Mouse (Mus musculus): ENCODE results near the gene Cradd. TPM values are rescaled to one million over a fixed set of nuclear protein-coding genes. Genes with fewer than 3 reads are reported as not detected.

The Cradd gene
- polyA plus RNA-seq, 1 experiment from 2014 or later, result 7.6 TPM

Other genes starting within 250 kb of the Cradd start
- 33.9 and 40.8 TPM in 2 replicates for gene Socs2, start 93.0 kb upstream of the Cradd start, polyA plus RNA-seq (2015; fragmentation: Nextera tagmentation; extraction: Ambion mirVana)
- 629 and 634 TPM in 2 replicates for gene Mrpl42, start 177.8 kb upstream of the Cradd start, polyA plus RNA-seq (2015; fragmentation: Nextera tagmentation; extraction: Ambion mirVana)
- 246 and 253 TPM in 2 replicates for gene Ube2n, start 191.0 kb upstream of the Cradd start, polyA plus RNA-seq (2015; fragmentation: Nextera tagmentation; extraction: Ambion mirVana)
- gene Nudt4, start 240.0 kb upstream of the Cradd start, polyA plus RNA-seq (2015; fragmentation: Nextera tagmentation; extraction: Ambion mirVana), result 72.6 and 83.7 TPM in 2 replicates